Mouse (Mus musculus) right cerebral cortex, postnatal 25 days (tissue): ENCODE results near the gene Ltbp2.

Source experiments
- DNase-seq: peaks from one replicate; pipeline ENCODE4 v3.0.0; 2022

Ltbp2 gene

GRCm38 (mm10) chr12:84752131-84752977 is 124.0 kb downstream of the Ltbp2 start:
- no peak for DNase-seq

- no peak for DNase-seq
Observed at GRCm38 (mm10) chr12:84750661-84751060, 125.7 kb downstream of the Ltbp2 start.

- DNase-seq, result no peak
Observed at GRCm38 (mm10) chr12:84748134-84748533, 128.2 kb downstream of the Ltbp2 start.

GRCm38 (mm10) chr12:84745700-84746099 is 130.6 kb downstream of the Ltbp2 start:
- no peak for DNase-seq

GRCm38 (mm10) chr12:84743496-84743895 is 132.8 kb downstream of the Ltbp2 start:
- DNase-seq, result no peak

- DNase-seq, result no peak
Observed at GRCm38 (mm10) chr12:84733366-84733765, 143.0 kb downstream of the Ltbp2 start.
